Mouse (Mus musculus) bone marrow, adult 2 months (tissue): ENCODE results near the gene Pmel.

Experiments
- CTCF ChIP-seq: fragments of 200-500 bp; IDR thresholded peaks from 2 replicates; pipeline ENCODE4 v1.5.1; 2011; ENCODE audit warnings: low read length, control low read depth; ENCODE audit not compliant: control insufficient read depth, insufficient read depth
- POLR2A ChIP-seq: fragments of 200-500 bp; IDR thresholded peaks from 2 replicates; pipeline ENCODE4 v1.6.1; 2011; ENCODE audit warnings: low read depth, mild to moderate bottlenecking, control low read depth, low read length, borderline replicate concordance; ENCODE audit not compliant: control insufficient read depth

DNA sequence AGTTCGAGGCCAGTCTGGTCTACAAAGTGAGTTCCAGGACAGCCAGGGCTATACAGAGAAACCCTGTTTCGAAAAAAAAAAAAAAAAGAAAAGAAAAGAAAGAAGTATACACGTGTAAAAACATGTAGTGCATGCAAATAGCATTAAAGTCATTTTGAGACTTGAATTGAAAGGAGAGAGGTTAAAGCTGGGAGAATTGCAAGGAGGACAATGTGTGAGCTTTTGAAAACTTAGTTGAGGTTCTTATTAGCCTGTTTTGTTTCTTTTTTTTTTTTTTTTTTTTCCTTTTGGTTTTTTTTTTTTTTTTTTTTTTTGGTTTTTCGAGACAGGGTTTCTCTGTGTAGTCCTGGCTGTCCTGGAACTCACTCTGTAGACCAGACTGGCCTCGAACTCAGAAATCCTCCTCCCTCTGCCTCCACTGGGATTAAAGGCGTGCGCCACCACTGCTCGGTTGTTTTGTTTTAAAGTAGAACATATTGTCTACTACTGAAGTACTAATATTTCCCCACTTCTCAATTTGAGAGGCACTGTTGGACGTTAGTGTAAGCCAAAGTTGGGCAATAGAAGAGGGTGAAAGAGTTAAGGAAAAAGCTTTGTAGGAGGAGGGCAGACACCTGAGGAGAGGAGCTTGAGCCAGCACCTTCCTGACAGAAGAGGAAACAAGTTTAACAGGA lies 43.1 kb downstream of the Pmel start:
- TF ChIP-seq CTCF, result no peak
- no peak for TF ChIP-seq POLR2A
